Mouse (Mus musculus) kidney, postnatal 0 days (tissue): Measurements from ENCODE around the gene Asic1. TPM values are rescaled to one million over a fixed set of nuclear protein-coding genes. Genes with fewer than 3 reads are reported as not detected.
"Not testable (repeated sequence)": the region's sequence is repeated elsewhere in the genome, so short reads cannot be mapped to it uniquely, and the experiment has no call there.

Experiments used
- ATAC-seq: fragments of 200-750 bp; cut with Nextera tagmentation; replicated peaks from 2 replicates; pipeline ENCODE4 v1.8.0; 2017; ENCODE audit warnings: low read depth, moderate number of reproducible peaks, moderate TSS enrichment, moderate library complexity; ENCODE audit not compliant: low FRiP score
- DNase-seq: peaks from one replicate; pipeline ENCODE4 v3.0.0-alpha.2; 2016; ENCODE audit warnings: low spot score
- H3K27ac ChIP-seq: fragments of 300-500 bp; sonication (generic); 2 replicates; pipeline ENCODE4 v1.5.1; 2014; ENCODE audit warnings: mild to moderate bottlenecking
- H3K27me3 ChIP-seq: fragments of 300-500 bp; sonication (generic); 2 replicates; pipeline ENCODE4 v1.6.1; 2014; ENCODE audit warnings: low read length, mixed read lengths; ENCODE audit not compliant: insufficient read depth
- H3K36me3 ChIP-seq: fragments of 300-500 bp; sonication (generic); 2 replicates; pipeline ENCODE4 v1.6.1; 2014; ENCODE audit warnings: low read length, mixed read lengths; ENCODE audit not compliant: insufficient read depth
- H3K4me1 ChIP-seq: fragments of 300-500 bp; sonication (generic); replicated peaks from 2 replicates; pipeline ENCODE4 v1.6.1; 2014; ENCODE audit warnings: antibody characterized with exemption, low read length, mixed read lengths; ENCODE audit not compliant: insufficient read depth
- H3K4me2 ChIP-seq: fragments of 300-500 bp; sonication (generic); 2 replicates; pipeline ENCODE4 v1.6.1; 2014; ENCODE audit warnings: mild to moderate bottlenecking, low read length, moderate library complexity, mixed read lengths
- H3K4me3 ChIP-seq: fragments of 300-500 bp; sonication (generic); replicated peaks from 2 replicates; pipeline ENCODE4 v1.5.1; 2014; ENCODE audit warnings: low read depth, low read length
- H3K9ac ChIP-seq: fragments of 300-500 bp; sonication (generic); 2 replicates; pipeline ENCODE4 v1.6.1; 2014; ENCODE audit warnings: low read depth, low read length
- H3K9me3 ChIP-seq: fragments of 300-500 bp; sonication (generic); replicated peaks from 2 replicates; pipeline ENCODE4 v1.6.1; 2016; ENCODE audit warnings: low read length, inconsistent platforms, mixed read lengths
- CTCF ChIP-seq: IDR thresholded peaks from 2 replicates; pipeline ENCODE4 v1.5.1; 2016; ENCODE audit warnings: antibody characterized with exemption, low read depth, mild to moderate bottlenecking, moderate library complexity
- WGBS: fragments of 180-500 bp; shearing (Covaris S2); extraction: QIAGEN DNeasy Blood & Tissue Kit; methylation state at CpG from one replicate; pipeline ENCODE4 v1.1.7; 2014; 5-methylcytosine and 5-hydroxymethylcytosine counted together
- polyA plus RNA-seq: library from polyadenylated mRNA; unstranded; fragments of >200 nt; fragmentation: Nextera tagmentation; extraction: Ambion mirVana; gene quantifications from 2 replicates; pipeline ENCODE4 v1.2.1, GENCODE M21; 2015

Gene Asic1
- polyA plus RNA-seq, 1 experiment from 2014 or later = 1.1 TPM

GRCm38 (mm10) chr15:99698533-99699085, 28.4 kb downstream of the Asic1 start:
- Histone ChIP-seq H3K27ac (no peak overlapping the region), H3K4me1 (peaks cover 22% of the 10 kb centered on the region), H3K4me2 (no peak overlapping the region), H3K9me3 (no peaks in the 10 kb centered on the region), H3K9ac (no peak overlapping the region), H3K36me3 (0 out of 2 replicates have a peak, but pooled peaks cover 2% of the 10 kb centered on the region), H3K27me3 (no peaks in the 10 kb centered on the region), H3K4me3 (no peak overlapping the region)
- no peak for ATAC-seq
- no peak for DNase-seq
- no peak for TF ChIP-seq CTCF
- 33% methylated on average over 20 of the region's 20 CpGs for whole genome bisulfite sequencing

DNA sequence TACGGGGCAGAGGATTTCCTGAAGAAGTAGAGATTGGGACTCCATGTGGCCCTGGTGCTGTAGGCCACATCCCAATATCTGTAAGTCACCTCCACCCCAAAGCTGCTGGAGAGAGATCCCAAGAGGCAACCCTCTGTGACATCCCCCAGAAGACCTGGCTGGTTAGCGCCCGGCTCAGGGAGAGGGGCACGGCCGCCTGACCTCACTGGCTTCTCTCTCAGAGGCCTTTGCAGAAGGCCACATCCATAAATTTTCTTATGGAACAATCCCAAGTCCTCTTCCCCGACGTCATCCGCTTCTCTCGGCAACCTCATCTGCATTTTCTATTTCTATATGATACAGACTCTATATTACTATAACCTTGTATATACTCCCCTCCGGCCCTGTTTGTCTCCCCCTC, 29.5 kb downstream of the Asic1 start:
- Histone ChIP-seq H3K27ac (no peak overlapping the region), H3K36me3 (peaks cover 9% of the 10 kb centered on the region; the same call in 1 of the 2 replicates), H3K9me3 (no peaks in the 10 kb centered on the region), H3K4me3 (no peak overlapping the region), H3K9ac (no peak overlapping the region), H3K4me1 (peaks cover 27% of the 10 kb centered on the region), H3K4me2 (no peak overlapping the region), H3K27me3 (no peaks in the 10 kb centered on the region)
- no peak for TF ChIP-seq CTCF
- ATAC-seq (no peak), DNase-seq (no peak)
- WGBS = 63% methylated on average over 10 of the region's 10 CpGs

GRCm38 (mm10) chr15:99700219-99701106, 30.3 kb downstream of the Asic1 start:
- H3K9me3 ChIP-seq = no peaks in the 10 kb centered on the region
- peaks cover 27% of the 10 kb centered on the region for H3K4me1 ChIP-seq
- WGBS = 82% methylated on average over 18 of the region's 18 CpGs
- ATAC-seq (no peak), DNase-seq (no peak)
- H3K27ac ChIP-seq = no peak overlapping the region
- peaks cover 9% of the 10 kb centered on the region; the same call in 1 of the 2 replicates for H3K36me3 ChIP-seq
- H3K9ac ChIP-seq = no peak overlapping the region
- no peaks in the 10 kb centered on the region for H3K27me3 ChIP-seq
- H3K4me3 ChIP-seq = no peak overlapping the region
- no peak for TF ChIP-seq CTCF
- no peak overlapping the region for H3K4me2 ChIP-seq

- Histone ChIP-seq H3K4me3 (peak overlapping the region; percentile 73), H3K4me1 (peaks cover 27% of the 10 kb centered on the region), H3K9ac (peak overlapping the region; percentile 87), H3K27ac (peak overlapping the region; percentile 98; the same call in 1 of the 2 replicates), H3K36me3 (peaks cover 12% of the 10 kb centered on the region; the same call in 1 of the 2 replicates), H3K4me2 (peak overlapping the region; percentile 71)
- not testable (repeated sequence) for H3K27me3 ChIP-seq, DNase-seq, ATAC-seq, H3K9me3 ChIP-seq
- WGBS = 43% methylated on average over 16 of the region's 16 CpGs
Measured at GRCm38 (mm10) chr15:99701640-99701998, 31.5 kb downstream of the Asic1 start.

DNA sequence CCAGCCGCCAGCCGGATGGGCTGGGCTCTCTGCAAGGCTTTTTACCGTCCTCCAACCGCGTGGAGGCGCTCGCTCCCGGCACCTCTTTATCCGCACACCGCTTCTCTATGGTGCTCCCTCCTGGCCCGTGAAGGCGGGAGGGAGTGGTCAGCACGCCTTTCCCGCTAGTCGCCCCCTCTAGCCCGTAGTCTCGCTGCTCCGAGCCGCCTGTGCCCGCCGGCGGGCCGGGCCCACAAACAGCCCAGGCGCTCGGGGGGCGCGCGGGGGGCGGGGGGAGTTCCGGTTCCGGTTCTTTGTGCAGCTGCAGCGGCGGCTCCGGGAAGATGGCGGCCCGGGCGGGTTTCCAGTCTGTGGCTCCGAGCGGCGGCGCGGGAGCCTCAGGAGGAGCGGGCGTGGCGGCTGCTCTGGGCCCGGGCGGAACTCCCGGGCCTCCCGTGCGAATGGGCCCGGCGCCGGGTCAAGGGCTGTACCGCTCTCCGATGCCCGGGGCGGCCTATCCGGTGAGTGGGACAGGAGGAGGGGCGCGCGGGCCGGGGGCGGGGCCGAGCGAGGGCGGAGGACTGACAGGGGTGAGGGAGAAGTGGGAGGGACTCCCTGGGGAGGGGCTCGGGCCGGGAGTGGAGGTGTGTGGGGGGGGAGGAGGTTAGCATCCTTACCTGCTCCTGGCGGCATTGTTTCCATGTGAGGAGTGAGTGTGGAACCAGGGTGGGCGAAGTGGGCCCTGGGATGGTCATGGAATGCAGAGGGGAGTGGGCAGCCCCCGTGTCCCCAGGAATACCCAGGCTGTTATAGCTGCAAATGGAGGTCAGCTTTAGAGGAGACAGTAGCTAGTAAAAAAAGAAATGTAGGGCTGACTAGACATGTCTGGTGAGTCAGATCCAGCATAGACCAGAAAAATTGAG, 32.1 kb downstream of the Asic1 start, which contains the start of gene Smarcd1:
Gene Smarcd1, plus strand, starts transcription at position 131 of the 902 bp plus-strand sequence.
- ATAC-seq (peak; percentile 89), DNase-seq (peak; percentile 97)
- H3K27ac ChIP-seq = peak within 1 kb of the TSS; percentile 98
- peaks cover 27% of the 10 kb centered on the region for H3K4me1 ChIP-seq
- peak within 1 kb of the TSS; percentile 87 for H3K9ac ChIP-seq
- peaks cover 14% of the 10 kb centered on the region; the same call in 1 of the 2 replicates for H3K36me3 ChIP-seq
- WGBS = under 1% methylated on average over 71 of the region's 71 CpGs
- no peaks in the 10 kb centered on the region for H3K27me3 ChIP-seq
- peak; percentile 92 for TF ChIP-seq CTCF
- no peaks in the 10 kb centered on the region for H3K9me3 ChIP-seq
- peak within 1 kb of the TSS; percentile 71 for H3K4me2 ChIP-seq
- peak within 1 kb of the TSS; percentile 73 for H3K4me3 ChIP-seq

DNA sequence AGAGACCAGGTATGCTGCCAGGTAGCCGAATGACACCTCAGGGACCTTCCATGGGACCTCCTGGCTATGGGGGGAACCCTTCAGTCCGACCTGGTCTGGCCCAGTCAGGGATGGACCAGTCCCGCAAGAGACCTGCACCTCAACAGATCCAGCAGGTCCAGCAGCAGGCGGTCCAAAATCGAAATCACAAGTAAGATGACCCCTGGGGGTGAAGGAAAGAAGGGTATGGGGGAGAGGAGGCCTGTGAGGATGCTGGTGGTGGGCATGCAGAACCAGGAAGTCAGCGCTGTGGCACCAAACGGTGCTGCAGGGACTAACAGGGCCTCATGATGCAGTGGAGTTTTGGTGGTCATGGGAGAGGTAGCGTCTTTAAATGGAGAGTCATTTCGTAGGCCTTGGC, 32.9 kb downstream of the Asic1 start:
- H3K9me3 ChIP-seq = no peaks in the 10 kb centered on the region
- TF ChIP-seq CTCF = no peak
- H3K27me3 ChIP-seq = no peaks in the 10 kb centered on the region
- peaks cover 27% of the 10 kb centered on the region for H3K4me1 ChIP-seq
- DNase-seq (no peak), ATAC-seq (no peak)
- peak overlapping the region; percentile 73 for H3K4me3 ChIP-seq
- H3K27ac ChIP-seq = peak overlapping the region; percentile 98
- 62% methylated on average over 9 of the region's 9 CpGs for WGBS
- peak overlapping the region; percentile 71 for H3K4me2 ChIP-seq
- H3K36me3 ChIP-seq = peaks cover 23% of the 10 kb centered on the region
- peak overlapping the region; percentile 87; the same call in 1 of the 2 replicates for H3K9ac ChIP-seq
